In the genomic region with DNA sequence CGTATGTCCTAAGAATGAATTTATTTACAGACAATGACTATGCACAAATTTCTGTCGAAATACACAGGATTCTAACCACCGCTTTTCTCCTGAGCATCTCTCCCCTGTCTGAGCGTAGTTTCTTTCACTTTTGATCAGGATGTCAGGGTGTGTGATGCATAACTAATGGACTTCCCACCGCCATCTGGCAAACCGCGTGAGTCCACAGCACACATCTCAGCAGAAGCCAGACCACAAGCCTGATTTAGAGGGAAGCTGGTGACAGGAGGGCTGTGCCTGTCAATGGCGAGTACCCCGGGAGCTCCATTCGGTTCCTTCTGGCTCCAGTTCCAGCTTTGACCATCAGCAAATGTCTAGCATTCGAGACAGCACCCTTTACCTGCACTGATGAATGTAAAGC, we compare ENCODE assay signal across 10 mouse cellular contexts. TPM values are rescaled to one million over a fixed set of nuclear protein-coding genes. Genes with fewer than 3 reads are reported as not detected.
A peak's percentile ranks its signal among the peaks of the same experiment; 100 is the strongest.
DNase-seq lines count a peak whose midpoint lies in the region; ATAC-seq lines count a peak whose summit lies in the region.
"Had no signal": no experiment of that assay in that cellular context is flagged by ENCODE, and none has a peak within 500 bp of the region (broad histone marks: within the 10 kb centered on the region; RNA-seq: fewer than 3 reads in every experiment).

No protein-coding gene starts in this region.

- DNase-seq in hindbrain, embryonic 10.5 days (ENCODE audit: low spot score) = no peak
- peak; percentile 43 for DNase-seq in CD4-positive helper T cell, adult 2 months (ENCODE audit: low read depth, low spot score)
- peak; percentile 74 to 81 for DNase-seq in cerebellum, adult 18-20 months
- DNase-seq in adipocyte (ENCODE audit: low spot score) = no peak
- DNase-seq in gastrocnemius, postnatal 4 days (ENCODE audit: low spot score in 2 of 2) = no peak
- DNase-seq in lung, postnatal 36 days = no peak
- DNase-seq: right cerebral cortex, postnatal 25 days had no signal

- ATAC-seq in hindbrain, embryonic 16.5 days = peak; percentile 83
- peak; percentile 97 for ATAC-seq in megakaryocyte progenitor cell, adult 5-6 weeks (replicated peaks; ENCODE audit: poor library complexity)

- H3K9ac ChIP-seq in hindbrain, embryonic 16.5 days (ENCODE audit: low read depth, low read length) = no peak overlapping the region
- H3K9ac ChIP-seq: lung, embryonic 15.5 days had no signal

- H3K4me3 ChIP-seq in hindbrain, embryonic 16.5 days (ENCODE audit: low read length) = no peak overlapping the region
- no peak overlapping the region for H3K4me3 ChIP-seq in hindbrain, embryonic 10.5 days
- H3K4me3 ChIP-seq: lung, embryonic 15.5 days had no signal

- no peaks in the 10 kb centered on the region for H3K4me1 ChIP-seq in hindbrain, embryonic 16.5 days (ENCODE audit: control insufficient read depth, insufficient read depth, low read depth, low read length)
- H3K4me1 ChIP-seq in hindbrain, embryonic 10.5 days (replicated peaks) = peaks cover 4% of the 10 kb centered on the region; the same call in 1 of the 2 replicates

- no peaks in the 10 kb centered on the region for H3K36me3 ChIP-seq in hindbrain, embryonic 16.5 days (ENCODE audit: control insufficient read depth, insufficient read depth, low read length)
- H3K36me3 ChIP-seq in hindbrain, embryonic 10.5 days = no peaks in the 10 kb centered on the region
- H3K36me3 ChIP-seq: lung, embryonic 15.5 days had no signal

- 45% methylated on average over 11 of the region's 11 CpGs for WGBS in hindbrain, embryonic 16.5 days
- 58% methylated on average over 11 of the region's 11 CpGs for WGBS in hindbrain, embryonic 10.5 days

- no peak overlapping the region; the same call in 1 of the 2 replicates for H3K4me2 ChIP-seq in hindbrain, embryonic 16.5 days (ENCODE audit: low read length)
- H3K4me2 ChIP-seq: lung, embryonic 15.5 days had no signal

- no peaks in the 10 kb centered on the region for H3K27me3 ChIP-seq in hindbrain, embryonic 16.5 days (replicated peaks; ENCODE audit: control insufficient read depth, insufficient read depth, low read length)
- H3K27me3 ChIP-seq in hindbrain, embryonic 10.5 days (ENCODE audit: insufficient read depth, poor library complexity, severe bottlenecking) = no peaks in the 10 kb centered on the region
- H3K27me3 ChIP-seq: lung, embryonic 15.5 days had no signal

- no peak overlapping the region for H3K27ac ChIP-seq in hindbrain, embryonic 16.5 days (ENCODE audit: low read depth, low read length)
- no peak overlapping the region for H3K27ac ChIP-seq in hindbrain, embryonic 10.5 days
- H3K27ac ChIP-seq: lung, embryonic 15.5 days had no signal

- no peaks in the 10 kb centered on the region for H3K9me3 ChIP-seq in hindbrain, embryonic 16.5 days (ENCODE audit: control insufficient read depth, low read length)
- no peaks in the 10 kb centered on the region for H3K9me3 ChIP-seq in hindbrain, embryonic 10.5 days
- H3K9me3 ChIP-seq: lung, embryonic 15.5 days had no signal

RNA-seq across cellular contexts. Expression of a gene that starts 17.3 kb away (rescaled TPM):
- polyA plus RNA-seq in hindbrain, embryonic 16.5 days (2015; fragmentation: Nextera tagmentation; extraction: Ambion mirVana) = 4.2 and 5.7 TPM in 2 replicates
- polyA plus RNA-seq in hindbrain, embryonic 10.5 days (2016; fragmentation: Nextera tagmentation; extraction: Ambion mirVana) = 15.6 and 18.8 TPM in 2 replicates
- 16.9 and 17.8 TPM in 2 replicates for total RNA-seq in megakaryocyte progenitor cell, adult 5-6 weeks (2015)
- total RNA-seq in megakaryocyte progenitor cell, adult 5-6 weeks (2017) = 11.8 and 12.4 TPM in 2 replicates
- 10 to 100 TPM; 14.6 to 14.9 TPM for total RNA-seq in gastrocnemius, postnatal 4 days (2021)

Comparison
In these comparisons a context has a peak if more than half of its experiments do, and no peak if none do; other contexts are left out.
1. DNase-seq: peak in CD4-positive helper T cell, adult 2 months (single experiment) and cerebellum, adult 18-20 months (2 of 2); none in hindbrain, embryonic 10.5 days (single experiment), adipocyte (single experiment), gastrocnemius, postnatal 4 days (0 of 2) and lung, postnatal 36 days (single experiment).